Mouse (Mus musculus): ENCODE measurements at regions not wholly inside any gene's neighbourhood (a gene's known extent, or its start where the extent isn't known, plus 50 kb on each side); places are given as distances from the start of the nearest gene placed in this dataset.

- no peak for DNase-seq (ENCODE audit: low read depth, low spot score)
- WGBS = 87% methylated on average over 9 of the region's 9 CpGs
These were observed 121.8 kb upstream of the Klf14 start for GRCm38 (mm10) chr6:31080691-31081090.

- WGBS = 82% methylated on average over 9 of the region's 9 CpGs
These were observed 122.4 kb upstream of the Klf14 start for GRCm38 (mm10) chr6:31081238-31081637.

GRCm38 (mm10) chr6:31081988-31082387, 123.1 kb upstream of the Klf14 start:
- DNase-seq (ENCODE audit: low read depth, low spot score) = no peak
- WGBS = 68% methylated on average over 7 of the region's 7 CpGs

More at GRCm38 (mm10) chr6:31081238-31081637, 122.4 kb upstream of the Klf14 start:
- no peak for DNase-seq (ENCODE audit: low read depth, low spot score)

- 80% methylated on average over 10 of the region's 10 CpGs for WGBS
- DNase-seq (ENCODE audit: low read depth, low spot score) = no peak
These were observed 124.0 kb upstream of the Klf14 start for GRCm38 (mm10) chr6:31082613-31083470.

DNA sequence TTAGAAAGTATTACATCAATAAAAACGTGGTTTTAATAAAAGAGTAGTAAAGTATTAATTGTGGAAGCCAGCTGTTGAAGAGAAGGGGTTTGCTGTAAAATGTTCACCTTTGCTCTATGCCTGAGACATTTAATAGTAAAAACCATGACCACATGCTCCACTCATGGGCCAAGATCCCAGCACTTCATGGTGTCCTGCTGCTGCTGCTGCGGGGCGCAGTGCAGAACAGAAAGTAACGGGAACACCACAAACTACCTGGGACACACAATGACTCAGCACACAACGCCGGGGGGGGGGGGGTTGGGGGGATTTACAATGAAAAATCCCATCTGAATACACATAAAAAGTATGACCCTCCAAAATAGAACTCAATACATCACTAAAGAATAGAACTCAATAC, 124.8 kb upstream of the Klf14 start:
- no peak for DNase-seq (ENCODE audit: low read depth, low spot score)
- 69% methylated on average over 6 of the region's 6 CpGs for WGBS

DNA sequence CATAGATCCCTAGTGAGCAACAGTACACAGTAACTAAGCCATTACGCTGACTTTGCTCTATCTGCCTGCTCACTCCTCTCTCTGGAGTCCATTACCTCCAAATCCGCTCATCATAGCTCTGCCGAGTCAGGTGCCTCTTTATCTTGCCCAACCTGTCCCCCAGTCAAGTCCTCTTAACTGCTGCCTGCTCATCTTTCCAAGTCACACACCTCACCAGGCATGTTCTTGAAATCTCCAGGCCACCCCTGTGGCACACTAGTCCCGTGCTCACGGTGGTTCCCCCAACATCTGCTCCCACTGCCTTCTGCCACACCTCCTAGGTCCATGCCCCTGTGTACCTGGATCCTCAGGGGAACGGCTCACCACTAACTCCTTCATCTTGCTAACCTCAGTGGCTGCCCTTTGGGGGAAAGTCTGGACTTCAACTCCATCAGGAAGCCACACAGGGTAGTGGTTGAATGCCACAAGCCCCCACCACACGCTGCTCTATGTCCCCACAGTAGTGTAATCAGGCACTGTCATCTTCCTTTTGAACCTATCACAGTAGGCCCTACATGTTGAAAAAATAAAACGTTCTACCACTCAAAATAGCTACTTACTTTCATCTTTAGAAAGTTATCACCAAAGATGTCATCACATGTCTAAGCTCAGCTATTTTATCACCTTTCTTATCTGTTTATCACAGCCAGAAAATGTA, 126.3 kb upstream of the Klf14 start:
- WGBS = 78% methylated on average over 8 of the region's 8 CpGs
- DNase-seq (ENCODE audit: low read depth, low spot score) = no peak

DNA sequence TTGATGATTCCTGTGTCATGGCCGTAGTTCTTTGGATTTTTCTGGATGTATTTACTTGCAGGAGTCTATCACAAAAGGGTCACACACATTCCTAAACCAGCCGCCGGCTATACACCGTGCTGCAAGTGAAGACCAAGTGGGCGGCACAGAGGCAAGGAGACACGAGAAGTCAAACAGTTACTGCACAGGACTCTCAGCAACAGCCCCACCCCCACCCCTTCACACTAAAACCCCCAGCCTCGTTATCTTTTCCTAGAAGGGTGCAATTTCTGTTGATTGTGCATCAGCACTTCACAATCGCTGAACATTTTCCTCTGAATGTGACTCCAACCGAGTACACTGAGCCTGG, 126.9 kb upstream of the Klf14 start:
- DNase-seq (ENCODE audit: low read depth, low spot score) = no peak
- WGBS = 86% methylated on average over 9 of the region's 9 CpGs

DNA sequence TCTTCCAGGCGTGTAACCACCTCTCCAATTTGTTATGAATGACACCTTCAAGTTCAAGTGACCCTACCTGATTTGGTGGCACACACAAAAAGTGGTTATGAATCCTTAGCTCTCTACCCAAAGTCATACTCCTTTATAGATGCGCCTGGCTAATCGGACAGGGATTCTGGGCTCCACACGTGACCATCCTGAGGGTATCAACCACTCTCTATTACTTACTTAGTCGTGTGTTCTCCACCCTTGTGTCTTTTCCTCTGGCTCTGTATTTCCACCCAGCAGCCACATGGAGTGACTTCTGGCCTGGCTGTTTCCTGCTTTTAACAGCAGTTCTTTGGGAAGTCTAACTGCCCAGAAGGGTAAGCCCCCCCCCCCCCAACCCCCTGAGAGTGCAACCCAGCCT, 127.4 kb upstream of the Klf14 start:
- 94% methylated on average over 5 of the region's 5 CpGs for WGBS
- no peak for DNase-seq (ENCODE audit: low read depth, low spot score)

DNA sequence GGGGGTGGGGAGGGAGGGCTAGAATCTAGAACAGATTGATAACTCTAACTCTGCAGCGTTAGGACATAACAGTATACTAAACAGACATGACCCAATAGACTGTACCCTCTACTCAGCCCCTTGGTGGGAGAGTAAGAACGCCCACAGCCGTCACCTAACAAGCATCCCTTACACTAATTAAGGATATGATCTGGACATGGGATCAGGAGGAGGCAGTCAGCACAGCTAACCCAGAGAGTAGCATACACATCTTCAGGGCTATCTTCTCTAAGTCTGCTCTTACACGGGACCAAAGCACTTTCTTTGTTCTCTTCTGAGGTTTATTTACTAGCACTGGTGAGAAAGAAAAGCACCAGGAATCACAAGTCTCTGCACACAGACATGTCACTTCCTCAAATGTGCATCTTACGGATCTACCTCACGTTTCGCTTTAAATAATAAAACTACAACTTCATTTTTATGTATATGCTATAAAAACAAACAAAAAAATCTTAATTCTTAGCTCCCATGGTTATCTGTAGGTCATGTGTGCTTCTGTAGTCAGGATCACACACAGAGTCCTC, 128.0 kb upstream of the Klf14 start:
- no peak for DNase-seq (ENCODE audit: low read depth, low spot score)
- 76% methylated on average over 7 of the region's 7 CpGs for WGBS

DNA sequence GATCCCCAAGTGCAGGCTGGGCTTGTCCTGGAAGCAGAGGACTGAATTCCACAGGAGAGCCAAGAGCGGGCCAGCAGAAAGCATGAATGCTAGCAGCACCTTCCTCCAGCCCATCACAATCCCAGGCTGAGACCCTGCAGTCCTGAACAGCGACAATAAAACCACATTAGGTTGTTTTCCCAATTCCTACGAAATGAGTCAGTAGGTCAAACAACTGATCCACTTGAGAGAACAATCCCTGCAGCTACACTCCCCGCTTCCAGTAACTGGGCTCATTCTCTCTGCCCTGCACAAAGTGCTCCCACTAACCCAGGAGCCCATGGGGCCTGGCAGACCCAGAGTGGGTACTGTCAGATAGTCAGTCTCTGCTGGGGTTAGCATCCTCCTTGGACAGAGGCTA, 128.6 kb upstream of the Klf14 start:
- WGBS = 37% methylated on average over 4 of the region's 4 CpGs

DNA sequence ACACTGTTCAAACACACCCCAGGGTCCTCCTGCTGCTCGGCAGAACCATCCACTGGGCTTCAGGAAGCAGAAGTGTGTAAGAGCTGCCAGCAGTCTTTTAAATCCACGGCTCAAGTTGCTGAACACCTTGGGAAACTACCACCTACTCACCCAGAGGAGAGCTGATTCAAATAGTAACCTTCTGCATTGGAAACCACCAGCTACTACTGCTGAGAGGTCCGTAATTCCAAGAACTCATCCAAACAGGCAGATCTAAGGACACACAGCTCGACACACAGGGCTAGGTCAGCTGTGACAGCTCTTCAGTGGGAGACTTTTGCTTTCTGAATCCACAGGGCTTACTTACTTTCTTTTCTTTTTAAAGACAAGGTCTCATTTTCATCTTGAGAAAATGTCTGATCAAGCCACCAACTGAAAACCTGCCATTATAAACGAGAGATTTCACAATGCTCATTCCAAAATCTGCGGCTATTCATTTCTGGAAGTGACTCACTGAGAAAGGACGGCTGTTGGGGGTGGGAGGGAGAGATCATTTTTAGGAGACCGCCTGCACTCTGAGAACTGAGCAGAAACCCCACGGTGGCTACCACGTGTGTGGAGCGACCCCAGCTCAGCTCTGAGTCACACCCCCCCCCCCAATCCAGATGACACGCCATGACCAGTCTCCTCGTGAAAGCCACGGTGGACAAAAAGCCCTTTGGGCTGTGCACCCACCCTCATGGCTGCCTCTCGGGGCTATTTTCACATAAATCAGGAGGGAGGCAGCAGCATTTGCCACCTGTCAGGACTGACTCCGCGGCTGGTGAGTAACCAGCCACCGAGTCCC, 129.5 kb upstream of the Klf14 start:
- no peak for DNase-seq (ENCODE audit: low read depth, low spot score)
- WGBS = 12% methylated on average over 18 of the region's 18 CpGs

More for the DNA sequence above, 128.6 kb upstream of the Klf14 start:
- no peak for DNase-seq (ENCODE audit: low read depth, low spot score)

DNA sequence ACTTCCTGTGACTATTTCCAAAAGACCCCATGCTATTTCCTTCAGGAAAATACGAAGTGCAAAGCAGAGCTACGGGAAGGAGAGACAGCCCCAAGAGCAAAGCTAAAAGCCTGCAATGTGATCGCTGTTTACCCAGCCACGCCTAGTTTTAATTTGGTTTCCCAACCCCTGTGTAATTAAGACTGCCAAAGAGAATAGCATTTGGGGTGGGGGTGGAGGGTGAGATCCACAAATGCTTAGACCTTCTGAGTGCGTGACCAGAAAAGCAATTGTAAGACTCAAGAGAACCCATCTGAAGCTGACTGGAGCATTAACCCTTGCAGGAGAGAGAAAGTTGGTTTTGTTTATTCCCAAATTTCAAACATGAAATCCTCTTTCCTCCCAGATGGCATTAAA, 130.1 kb upstream of the Klf14 start:
- no peak for DNase-seq (ENCODE audit: low read depth, low spot score)
- WGBS = 10% methylated on average over 5 of the region's 5 CpGs

DNA sequence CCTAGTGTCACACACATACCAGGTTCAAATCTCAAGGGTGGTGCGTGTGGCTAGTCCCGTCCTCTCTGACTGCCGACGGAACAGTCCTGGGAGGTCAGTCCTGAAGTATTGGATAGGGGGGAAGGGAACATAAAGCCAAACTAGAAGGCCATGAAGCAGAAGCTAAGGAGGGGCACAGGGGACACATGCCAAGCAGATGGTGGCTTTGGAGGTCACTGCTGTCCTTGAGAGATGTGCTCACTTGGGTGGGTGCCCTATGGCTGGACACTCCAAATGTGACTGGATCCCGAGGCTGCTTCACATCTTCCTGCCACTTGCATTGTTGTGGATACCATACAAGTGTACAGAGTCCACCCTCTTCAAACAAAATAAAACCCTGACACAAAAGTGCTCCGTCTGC, 131.4 kb upstream of the Klf14 start:
- 44% methylated on average over 6 of the region's 6 CpGs for WGBS
- DNase-seq (ENCODE audit: low read depth, low spot score) = no peak

GRCm38 (mm10) chr6:31090791-31091190, 131.9 kb upstream of the Klf14 start:
- no peak for DNase-seq (ENCODE audit: low read depth, low spot score)
- 45% methylated on average over 7 of the region's 7 CpGs for WGBS

DNA sequence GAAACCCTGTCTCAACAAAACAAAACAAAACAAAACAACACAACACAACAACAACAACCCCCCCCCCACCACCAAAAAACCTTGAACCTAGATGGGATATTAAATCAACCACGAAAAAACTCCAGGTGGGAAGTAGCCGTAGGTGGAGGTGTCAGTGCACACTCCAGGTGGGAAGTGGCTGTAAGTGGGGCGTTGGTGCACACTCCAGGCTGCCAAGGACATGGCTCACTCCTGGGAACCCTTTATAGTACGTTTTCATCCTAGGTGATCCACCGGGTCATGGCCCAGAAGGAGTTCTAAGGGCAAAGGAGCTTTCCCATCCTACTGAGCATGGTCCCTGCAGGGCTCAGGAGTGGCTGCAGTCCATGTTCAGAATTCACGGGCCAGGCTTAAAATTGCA, 133.4 kb upstream of the Klf14 start:
- WGBS = 40% methylated on average over 6 of the region's 6 CpGs
- no peak for DNase-seq (ENCODE audit: low read depth, low spot score)

- DNase-seq (ENCODE audit: low read depth, low spot score) = no peak
These were observed 133.9 kb upstream of the Klf14 start for GRCm38 (mm10) chr6:31092760-31093159.

DNA sequence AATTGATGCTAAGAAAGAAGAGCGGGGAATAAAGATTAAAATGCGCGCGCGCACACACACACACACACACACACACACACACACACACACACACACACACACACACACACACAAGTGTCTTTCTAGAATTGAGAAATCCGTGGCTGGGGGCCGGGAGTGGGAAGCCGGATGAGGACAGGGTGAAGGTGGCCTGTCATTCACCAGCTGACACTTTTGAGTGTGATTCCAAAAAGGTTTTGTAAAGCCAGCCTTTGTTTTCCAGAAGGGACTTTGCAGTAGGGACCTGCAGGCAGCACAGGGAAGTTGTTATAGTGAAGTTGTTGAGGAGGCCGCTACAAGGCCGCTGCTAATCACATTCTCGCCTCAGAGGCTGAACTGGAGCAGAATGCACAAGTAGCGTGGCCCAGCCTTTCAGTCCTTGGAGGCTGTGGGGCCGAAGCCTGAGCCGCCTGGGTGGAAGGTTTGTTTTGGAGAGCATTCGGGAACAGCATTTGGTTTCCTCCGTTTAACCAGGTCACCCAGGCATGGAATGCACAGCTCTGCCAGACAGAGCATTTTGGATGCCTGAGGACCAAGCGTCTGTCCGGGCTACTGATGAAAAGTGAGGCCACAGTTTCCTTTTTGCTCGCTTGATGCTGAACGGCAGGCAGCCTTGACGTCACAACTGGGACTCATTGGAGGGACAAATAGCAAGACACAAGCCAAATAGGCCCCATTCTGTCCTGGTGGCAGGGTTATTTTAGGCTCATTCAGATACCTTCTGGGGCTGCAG, 137.3 kb upstream of the Klf14 start:
- WGBS = 50% methylated on average over 21 of the region's 21 CpGs
- DNase-seq (ENCODE audit: low read depth, low spot score) = no peak

More at GRCm38 (mm10) chr6:31092760-31093159, 133.9 kb upstream of the Klf14 start:
- 14% methylated on average over 5 of the region's 5 CpGs for whole genome bisulfite sequencing

DNA sequence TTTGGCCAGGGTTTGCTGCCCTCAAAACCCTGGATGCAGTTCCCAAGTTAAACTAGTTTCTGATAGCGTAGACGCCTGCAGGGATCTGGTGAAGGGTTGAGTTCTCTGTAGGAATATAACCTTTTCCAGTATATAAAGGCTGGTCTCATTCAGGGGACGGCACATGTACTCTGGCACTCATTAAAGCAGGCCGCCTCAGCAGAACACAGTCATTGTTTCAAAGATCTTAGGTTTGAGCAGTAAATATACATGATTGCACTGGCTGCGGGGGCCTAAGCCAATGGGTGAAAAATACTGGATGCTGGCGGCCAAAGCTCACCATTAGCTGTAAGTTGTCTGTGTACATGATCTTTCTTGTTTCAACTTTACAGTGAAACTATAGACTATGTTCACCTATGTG, 137.9 kb upstream of the Klf14 start:
- 29% methylated on average over 6 of the region's 6 CpGs for WGBS
- DNase-seq (ENCODE audit: low read depth, low spot score) = no peak

- 39% methylated on average over 9 of the region's 9 CpGs for WGBS
- no peak for DNase-seq (ENCODE audit: low read depth, low spot score)
These were observed 138.4 kb upstream of the Klf14 start for GRCm38 (mm10) chr6:31097254-31097653.

All from large intestine, adult 2 months (tissue).